Mouse (Mus musculus) cerebellum, adult 18-20 months (tissue): ENCODE data around the gene Cpa1.
A peak's percentile ranks its signal among the peaks of the same experiment; 100 is the strongest.

Experiments used
- DNase-seq, 2 experiments: peaks; one replicate each; pipeline ENCODE4 v3.0.0; 2021

Cpa1 gene

GRCm38 (mm10) chr6:30674714-30675280 lies 35.8 kb downstream of the Cpa1 start:
- no peak for DNase-seq

DNA sequence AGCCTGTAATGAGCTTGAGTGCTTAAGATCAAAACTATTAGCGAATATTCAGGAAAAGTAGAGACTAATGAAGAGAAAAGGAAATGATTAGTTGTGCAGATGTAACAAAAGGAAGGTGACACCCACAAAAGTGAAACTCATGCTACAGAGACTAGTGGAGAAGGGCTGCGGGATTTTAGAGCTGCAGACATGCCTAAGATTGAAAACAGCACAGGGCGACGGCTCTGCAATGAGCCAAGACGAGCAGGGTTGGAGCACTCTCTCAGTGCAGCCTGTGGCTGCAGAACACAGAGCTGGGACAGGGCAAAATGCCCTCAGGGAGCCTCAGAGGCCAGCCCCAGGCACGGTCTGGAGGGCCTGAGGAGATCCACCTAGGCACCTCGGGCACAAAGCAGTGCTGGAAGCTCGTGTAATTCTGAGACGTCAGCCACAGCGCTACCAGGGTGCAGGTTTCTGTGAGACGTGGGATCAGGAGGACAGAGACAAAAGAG lies 36.3 kb downstream of the Cpa1 start:
- DNase-seq = peak in 1 of 2 experiments; percentile 16

- DNase-seq = no peak
Measured at GRCm38 (mm10) chr6:30676506-30676905, 37.5 kb downstream of the Cpa1 start.

DNA sequence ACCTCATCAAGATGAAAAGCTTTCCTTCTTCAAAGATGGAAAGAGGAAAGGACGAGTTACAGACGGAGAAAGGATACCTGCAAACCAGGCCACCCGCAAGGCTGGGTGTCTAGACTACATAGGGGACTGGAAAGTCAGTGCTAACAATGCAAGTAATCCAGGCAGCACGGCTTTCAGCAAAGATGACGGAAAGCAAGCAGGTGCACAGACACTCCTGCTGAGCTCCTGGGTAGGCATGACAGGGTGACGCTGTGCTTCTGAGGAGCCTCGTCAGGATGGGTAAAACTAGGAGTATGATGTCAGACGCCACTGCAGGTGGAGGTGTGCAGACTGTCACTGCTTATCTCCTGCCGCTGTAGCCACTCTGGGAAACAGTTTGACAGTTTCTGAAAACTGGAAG lies 38.6 kb downstream of the Cpa1 start:
- no peak for DNase-seq

DNA sequence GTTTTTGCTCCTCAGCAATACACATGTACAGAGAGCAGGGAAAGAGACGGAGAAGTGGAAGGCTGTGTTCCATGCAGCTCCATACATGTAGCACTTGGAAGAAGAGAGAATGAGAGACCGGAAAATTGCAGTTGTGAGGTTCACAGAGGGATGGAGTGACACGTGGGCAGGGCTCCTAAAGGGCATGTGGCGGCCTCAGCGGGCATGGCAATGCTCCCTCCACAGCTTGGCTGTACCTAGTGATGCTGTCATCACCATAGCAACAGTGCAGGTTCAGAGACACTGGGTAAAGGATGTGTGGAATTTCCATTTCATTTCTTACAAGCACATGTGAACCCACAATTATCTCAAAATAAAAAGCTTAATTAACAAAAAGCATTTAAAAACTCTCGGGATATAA lies 39.5 kb downstream of the Cpa1 start:
- DNase-seq = peak; percentile 12 to 27

GRCm38 (mm10) chr6:30679567-30679966 lies 40.5 kb downstream of the Cpa1 start:
- no peak for DNase-seq

GRCm38 (mm10) chr6:30680442-30680841 lies 41.4 kb downstream of the Cpa1 start:
- DNase-seq = no peak

DNA sequence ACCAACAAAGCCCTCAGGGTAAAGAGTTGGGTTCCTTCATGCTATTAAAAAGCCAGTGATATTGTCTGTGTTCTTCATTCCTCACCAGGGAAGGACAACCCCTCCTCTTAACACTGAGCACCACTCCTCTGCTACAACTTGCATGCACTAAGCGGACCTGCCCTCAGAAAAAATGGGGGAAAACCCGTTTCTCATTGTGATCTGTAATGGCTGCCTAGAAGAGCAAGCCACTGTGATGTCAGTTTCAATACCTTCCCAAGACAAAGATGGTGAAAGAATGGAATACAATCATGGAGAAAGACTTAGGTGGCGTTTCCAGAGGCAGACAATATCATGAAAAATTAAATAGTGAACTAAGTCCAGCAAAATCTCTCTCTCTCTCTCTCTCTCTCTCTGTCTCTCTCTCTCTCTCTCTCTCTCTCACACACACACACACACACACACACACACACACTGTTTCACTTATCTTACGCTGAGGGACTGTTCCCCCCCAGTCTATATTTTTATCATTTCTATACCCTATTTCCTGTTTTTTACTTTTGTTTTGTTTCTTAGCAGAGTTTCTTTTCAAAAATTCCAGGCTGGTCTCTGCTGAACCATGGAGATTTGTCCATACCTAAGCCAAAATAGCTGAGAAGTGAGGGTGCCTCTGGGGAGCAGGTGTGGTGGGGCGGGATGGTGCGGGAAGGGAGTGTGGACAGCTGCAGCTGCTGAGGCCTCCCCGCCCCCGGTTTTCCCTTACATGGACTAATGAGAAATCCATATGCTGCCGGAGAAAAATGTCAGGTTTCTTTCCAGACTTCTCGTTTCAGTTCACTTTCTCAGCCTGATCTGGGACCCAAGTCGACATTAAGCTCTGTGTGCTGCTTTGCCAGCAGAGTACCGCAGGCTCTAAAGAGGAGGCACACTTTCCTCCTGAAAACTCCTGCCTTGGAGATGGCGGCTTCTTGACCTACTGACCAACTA lies 43.2 kb downstream of the Cpa1 start:
- DNase-seq = no peak

DNA sequence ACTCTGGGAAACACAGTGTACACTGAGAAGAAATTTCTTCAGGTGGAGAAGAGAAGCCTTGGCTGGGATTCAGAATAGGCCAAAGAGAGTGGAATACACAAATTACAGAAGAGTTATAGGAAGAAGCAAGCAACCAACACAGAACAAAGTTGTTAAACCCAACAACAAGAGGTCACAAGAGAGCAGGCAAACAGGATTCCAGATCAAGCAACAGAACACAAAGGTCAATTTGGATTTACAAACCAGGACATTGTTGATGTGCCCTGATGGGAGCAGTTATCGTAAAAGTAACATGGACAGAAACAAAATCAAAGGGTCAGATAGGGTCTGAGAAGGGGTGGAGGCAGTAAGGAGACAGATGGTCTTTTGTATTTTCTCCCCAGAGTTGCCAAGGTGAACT lies 45.6 kb downstream of the Cpa1 start:
- no peak for DNase-seq

GRCm38 (mm10) chr6:30687198-30687597 lies 48.2 kb downstream of the Cpa1 start:
- DNase-seq = no peak

DNA sequence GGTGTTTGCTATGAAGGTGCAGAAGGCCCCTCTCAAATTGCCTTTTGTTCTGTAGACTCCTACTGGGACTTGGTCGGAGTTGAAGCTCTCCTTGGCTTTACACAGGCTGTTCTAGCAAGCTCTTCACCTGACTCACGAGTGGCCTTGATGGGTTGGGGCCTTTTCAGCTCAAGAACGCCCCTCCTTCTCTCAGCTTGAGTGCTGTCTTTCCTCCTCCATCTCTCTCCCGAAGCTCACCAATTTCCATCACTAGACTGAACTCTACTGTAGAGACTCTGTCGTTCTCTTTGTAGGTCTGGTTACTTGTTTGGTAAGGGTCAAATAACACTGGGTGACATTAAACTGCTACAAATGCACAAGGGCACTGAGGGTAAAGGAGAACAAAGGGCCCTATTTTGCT lies 53.8 kb downstream of the Cpa1 start:
- peak in 1 of 2 experiments; percentile 9 for DNase-seq

GRCm38 (mm10) chr6:30693350-30693991 lies 54.5 kb downstream of the Cpa1 start, which contains the start of gene Cep41:
Cep41 (minus strand) TSS chr6:30693749.
- DNase-seq = peak; percentile 96 to 98

- DNase-seq = peak in 1 of 2 experiments; percentile 14
Measured at GRCm38 (mm10) chr6:30694209-30694608, 55.2 kb downstream of the Cpa1 start.
